Mouse (Mus musculus) ovary, postnatal 36 days (tissue): ENCODE results near the gene Ism2.

Experiments used
- DNase-seq: peaks from one replicate; pipeline ENCODE4 v3.0.0; 2022; ENCODE audit warnings: low spot score, mixed read lengths

Gene Ism2

DNA sequence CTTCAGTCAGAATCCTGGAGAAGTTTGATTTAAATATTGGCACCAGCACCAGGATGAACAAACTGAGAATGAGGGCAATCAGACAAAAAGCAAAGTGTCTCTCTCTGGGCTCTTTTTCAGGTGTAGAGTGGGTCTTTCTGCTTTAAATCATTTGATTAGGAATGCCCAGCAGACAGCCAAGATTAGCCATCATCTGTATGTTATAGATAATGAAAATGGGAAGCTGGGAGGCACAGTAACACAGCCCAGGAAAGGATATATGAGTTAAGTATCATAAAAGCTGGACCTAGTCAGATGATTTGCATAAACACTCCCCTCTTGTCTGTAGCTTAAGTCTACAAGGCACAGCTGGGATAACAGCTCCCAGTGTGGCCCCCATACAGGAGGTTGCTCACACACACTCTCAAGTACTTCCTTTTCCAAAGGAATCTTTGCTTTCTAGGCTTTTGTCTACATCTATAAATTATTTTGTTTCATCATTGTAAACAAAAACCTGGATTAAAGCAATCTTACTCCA, 69.1 kb downstream of the Ism2 start:
- no peak for DNase-seq

GRCm38 (mm10) chr12:87229633-87230032, 69.9 kb downstream of the Ism2 start:
- DNase-seq: no peak
